Mouse (Mus musculus) kidney, adult 18-20 months (tissue): ENCODE measurements at regions not wholly inside any gene's neighbourhood (a gene's known extent, or its start where the extent isn't known, plus 50 kb on each side); places are given as distances from the start of the nearest gene placed in this dataset.

ENCODE experiments used
- DNase-seq: peaks from one replicate; pipeline ENCODE4 v3.0.0; 2021

- DNase-seq: no peak
Observed at GRCm38 (mm10) chr16:76575281-76575680, 201.7 kb upstream of the Nrip1 start.

- peak; percentile 17 for DNase-seq
Observed at GRCm38 (mm10) chr16:76566220-76566619, 192.6 kb upstream of the Nrip1 start.

- no peak for DNase-seq
Observed at GRCm38 (mm10) chr16:76554846-76555245, 181.2 kb upstream of the Nrip1 start.

GRCm38 (mm10) chr16:76549628-76550027 is 176.0 kb upstream of the Nrip1 start:
- no peak for DNase-seq

- DNase-seq: no peak
Observed at GRCm38 (mm10) chr16:76547087-76547486, 173.5 kb upstream of the Nrip1 start.

- DNase-seq: no peak
Observed at GRCm38 (mm10) chr16:76546632-76547031, 173.0 kb upstream of the Nrip1 start.

GRCm38 (mm10) chr16:76545942-76546341 is 172.3 kb upstream of the Nrip1 start:
- no peak for DNase-seq

GRCm38 (mm10) chr16:76544972-76545371 is 171.3 kb upstream of the Nrip1 start:
- DNase-seq: no peak

- no peak for DNase-seq
Observed at GRCm38 (mm10) chr16:76540964-76541363, 167.3 kb upstream of the Nrip1 start.

GRCm38 (mm10) chr16:76540328-76540923 is 166.8 kb upstream of the Nrip1 start:
- DNase-seq: no peak

GRCm38 (mm10) chr16:76539669-76540068 is 166.0 kb upstream of the Nrip1 start:
- peak; percentile 36 for DNase-seq

GRCm38 (mm10) chr16:76537871-76538270 is 164.2 kb upstream of the Nrip1 start:
- DNase-seq: no peak

- peak; percentile 28 for DNase-seq
Observed at GRCm38 (mm10) chr16:76532928-76533217, 159.2 kb upstream of the Nrip1 start.

- peak; percentile 52 for DNase-seq
Observed at GRCm38 (mm10) chr16:76532142-76532927, 158.7 kb upstream of the Nrip1 start.

GRCm38 (mm10) chr16:76530886-76531285 is 157.3 kb upstream of the Nrip1 start:
- DNase-seq: no peak

GRCm38 (mm10) chr16:76529613-76530012 is 156.0 kb upstream of the Nrip1 start:
- no peak for DNase-seq

GRCm38 (mm10) chr16:76527106-76527949 is 153.7 kb upstream of the Nrip1 start:
- DNase-seq: no peak

GRCm38 (mm10) chr16:76525563-76525962 is 151.9 kb upstream of the Nrip1 start:
- no peak for DNase-seq

GRCm38 (mm10) chr16:76524921-76525320 is 151.3 kb upstream of the Nrip1 start:
- DNase-seq: no peak

GRCm38 (mm10) chr16:76521142-76521541 is 147.5 kb upstream of the Nrip1 start:
- DNase-seq: no peak

GRCm38 (mm10) chr16:76520643-76520993 is 147.0 kb upstream of the Nrip1 start:
- no peak for DNase-seq

- no peak for DNase-seq
Observed at GRCm38 (mm10) chr16:76519911-76520642, 146.4 kb upstream of the Nrip1 start.

- DNase-seq: no peak
Observed at GRCm38 (mm10) chr16:76510861-76511260, 137.2 kb upstream of the Nrip1 start.
